Mouse (Mus musculus): Measurements from ENCODE around the gene Fgfr2.
A peak's percentile ranks its signal among the peaks of the same experiment; 100 is the strongest.

Fgfr2 gene

DNA sequence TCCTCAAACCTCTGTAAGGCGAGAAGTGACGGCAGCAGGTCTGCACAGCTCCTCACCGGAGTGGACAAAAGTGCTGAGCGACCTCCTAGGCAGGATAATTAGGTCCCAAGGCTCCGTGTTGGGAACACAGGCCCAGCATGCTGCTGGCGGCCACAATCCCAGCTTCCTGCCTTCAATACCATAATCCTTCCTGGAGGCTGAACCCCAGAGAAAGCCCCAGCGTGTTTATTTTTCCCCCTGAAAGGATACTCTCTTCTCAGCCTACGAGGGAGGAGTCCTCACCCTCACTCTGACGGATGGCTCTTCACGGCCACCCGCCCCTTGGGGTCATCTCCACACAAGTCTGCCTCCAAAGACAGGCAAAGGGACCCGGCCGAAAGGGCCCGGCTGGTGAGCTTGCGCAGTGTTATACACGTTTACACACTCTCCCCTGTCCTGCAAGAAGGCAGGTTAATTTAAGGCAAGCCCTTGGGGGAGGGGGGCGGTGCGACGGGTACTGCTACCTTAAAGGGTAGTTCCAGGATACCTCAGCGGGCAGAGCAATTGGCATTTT is 2859.3 kb downstream of the Fgfr2 start:
- DNase-seq (ENCODE audit: low read depth) = peak; percentile 30

DNA sequence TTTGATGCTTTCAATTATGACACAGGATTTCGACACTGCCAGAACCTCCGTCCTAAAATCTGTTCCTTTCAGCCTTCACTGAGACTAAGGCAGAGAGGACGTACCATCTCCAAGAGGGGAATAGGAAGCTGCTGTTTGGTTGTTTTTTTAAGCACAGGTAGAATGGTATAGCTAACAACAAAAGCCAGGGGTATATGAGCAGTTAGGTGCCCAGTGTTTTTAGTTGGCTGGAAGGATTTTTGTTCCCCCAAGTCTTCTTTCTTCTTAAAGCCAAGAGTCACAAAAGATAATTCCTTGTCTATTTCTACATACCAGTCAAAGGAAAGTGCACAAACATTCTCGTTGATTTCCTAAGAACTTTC is 2859.9 kb downstream of the Fgfr2 start:
- DNase-seq (ENCODE audit: low read depth) = no peak

DNA sequence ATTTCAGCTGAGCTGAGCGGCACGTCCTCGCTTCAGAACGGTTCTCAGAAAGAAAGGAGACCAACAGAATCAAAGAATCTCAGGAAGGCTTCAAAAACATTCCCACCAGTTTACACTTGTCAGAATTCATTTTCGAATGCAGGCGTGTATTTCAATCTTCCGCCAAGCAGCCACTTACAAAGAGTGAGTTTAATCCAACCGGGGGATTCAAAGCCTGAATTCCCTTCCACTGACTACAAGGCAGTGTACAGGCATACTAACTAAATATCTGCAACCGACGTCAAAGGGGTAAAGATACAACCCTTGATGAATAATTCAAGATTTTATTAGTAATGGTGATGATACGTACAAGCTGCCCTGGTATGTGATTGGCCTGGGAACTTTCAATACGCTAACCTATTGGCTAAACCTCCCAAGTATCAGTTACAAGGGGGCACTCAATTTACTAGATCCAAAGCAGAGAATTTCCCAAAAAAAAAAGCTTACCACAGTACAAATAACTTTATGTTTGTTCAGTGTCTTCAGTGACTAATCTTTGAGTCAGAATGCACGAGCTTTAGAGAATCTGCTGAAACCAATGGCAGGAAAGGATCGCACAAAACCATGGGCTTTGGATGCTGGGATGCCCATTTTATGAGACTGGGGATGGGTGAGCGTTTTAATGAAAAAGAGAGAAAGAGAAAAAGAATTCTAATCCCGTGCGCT is 2860.5 kb downstream of the Fgfr2 start:
- peak; percentile 74 for DNase-seq (ENCODE audit: low read depth)

DNA sequence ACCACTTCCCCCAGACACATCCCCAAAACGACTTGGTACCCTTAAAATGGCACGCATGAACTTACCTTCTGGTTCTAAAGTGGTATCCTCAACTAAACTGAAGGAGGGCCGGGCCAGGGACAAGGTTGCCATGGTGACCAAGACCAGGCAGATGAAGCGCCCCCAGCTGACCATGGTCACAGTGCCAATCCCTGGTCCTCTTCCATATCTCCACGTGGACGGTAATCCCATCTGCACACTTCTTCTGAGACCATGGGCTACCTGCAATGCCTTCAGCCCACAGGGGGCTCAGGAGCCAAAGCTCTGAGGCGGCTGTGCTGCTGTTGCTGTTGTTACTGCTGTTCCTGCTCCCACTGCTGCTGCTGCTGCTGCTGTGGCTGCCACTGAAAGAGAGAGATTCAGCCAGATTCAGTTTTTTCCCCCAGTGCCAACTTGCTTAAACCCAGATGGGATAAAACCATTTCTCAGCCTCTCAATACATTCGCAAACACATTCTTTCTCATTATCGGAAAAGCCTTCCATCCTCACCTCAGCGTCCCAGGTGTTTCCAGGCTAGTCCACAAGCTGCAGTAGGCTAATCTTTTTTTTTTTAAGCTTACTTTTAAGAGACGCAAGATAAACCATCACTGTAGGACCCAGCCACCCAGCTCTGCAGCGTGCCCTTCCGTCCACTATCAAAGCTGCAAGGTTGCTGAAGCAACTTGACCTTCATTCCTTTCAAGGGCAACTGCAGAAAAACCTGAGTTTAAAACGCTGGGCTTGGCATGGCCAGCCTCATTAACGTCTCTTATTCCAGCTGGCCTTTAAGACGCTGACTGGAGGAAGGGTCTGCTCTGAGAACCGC is 2861.2 kb downstream of the Fgfr2 start:
- no peak for DNase-seq (ENCODE audit: low read depth)

DNA sequence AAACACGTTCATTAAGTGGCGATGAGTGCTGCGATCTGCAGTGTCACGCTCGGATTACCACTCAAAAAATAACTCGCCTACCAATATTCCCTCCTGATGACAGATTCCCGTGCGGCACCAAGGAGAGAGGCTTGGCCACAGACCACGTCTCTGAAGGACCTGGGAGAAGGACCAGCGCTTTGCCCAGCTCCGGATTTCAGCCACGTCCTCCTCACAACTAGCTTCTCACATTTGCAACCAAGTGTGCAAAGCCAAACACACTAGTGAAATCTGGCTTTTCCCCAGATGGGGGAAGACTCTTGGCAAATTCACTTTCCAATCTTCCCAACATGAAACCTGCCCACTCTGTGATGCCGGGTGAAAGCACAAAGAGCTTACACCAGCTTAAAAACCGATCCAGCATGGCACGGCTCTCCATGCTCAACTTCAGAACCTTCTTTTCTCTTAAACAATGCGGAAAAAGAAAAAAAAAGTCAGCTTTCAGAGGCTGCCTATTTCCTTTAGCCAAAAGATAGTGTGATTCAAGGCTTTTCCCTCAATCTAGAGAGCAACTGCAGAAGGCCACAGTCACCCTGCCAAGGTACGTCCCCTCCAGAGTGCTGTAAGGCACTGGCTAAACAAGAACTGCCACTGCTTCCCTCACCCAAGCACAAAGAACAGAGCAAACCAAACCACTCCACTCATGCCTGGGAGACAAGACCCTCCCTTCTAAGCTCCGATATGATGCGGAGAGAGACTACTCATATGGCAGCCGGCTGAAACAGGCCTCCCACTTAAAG is 2862.1 kb downstream of the Fgfr2 start:
- no peak for DNase-seq (ENCODE audit: low read depth)

DNA sequence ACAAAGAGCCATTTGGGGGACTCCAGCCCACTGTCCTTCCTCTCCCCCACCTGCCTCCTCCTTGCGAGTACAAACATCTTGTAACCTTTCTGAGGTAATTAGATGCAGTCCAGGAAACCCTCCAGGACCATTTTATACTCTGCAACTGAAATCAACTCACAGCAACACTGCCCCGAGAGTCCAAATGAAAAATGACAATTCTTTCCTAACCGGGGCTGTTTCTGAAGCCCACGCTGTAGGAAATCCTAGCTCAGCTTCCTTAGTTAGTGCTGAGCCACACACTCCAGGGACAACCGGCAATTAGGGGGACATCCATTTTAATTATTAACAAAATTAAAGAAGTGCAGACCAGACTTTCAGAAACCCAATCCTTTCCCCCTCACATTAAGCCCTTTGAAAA is 2863.1 kb downstream of the Fgfr2 start:
- DNase-seq (ENCODE audit: low read depth) = peak; percentile 39

DNA sequence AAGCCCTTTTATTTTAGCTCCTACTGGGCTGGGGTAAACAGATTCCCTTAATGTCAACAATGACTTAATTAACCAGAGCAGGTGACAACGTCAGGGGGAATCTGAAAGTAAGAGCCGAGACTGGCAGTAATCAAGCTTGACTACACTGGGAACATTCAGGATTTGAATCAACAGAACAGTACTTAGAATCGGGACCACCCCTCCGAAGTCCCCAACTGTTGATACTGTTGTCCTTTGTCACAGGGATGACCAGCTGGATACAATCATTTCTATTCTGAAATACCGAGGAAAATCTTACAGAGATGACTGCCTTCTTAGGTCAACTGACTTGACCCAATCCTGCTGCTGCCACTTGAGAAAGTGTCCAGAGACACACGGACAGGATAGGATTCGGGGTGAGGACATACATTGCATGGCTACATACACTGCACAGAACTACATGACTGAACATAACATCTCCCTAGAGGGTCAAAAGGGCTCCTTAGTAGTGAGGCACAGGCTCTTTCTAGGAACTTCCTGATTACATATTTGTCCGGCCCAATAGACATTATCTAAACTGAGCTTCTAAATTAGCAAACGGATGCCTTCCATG is 2864.3 kb downstream of the Fgfr2 start:
- DNase-seq (ENCODE audit: low read depth) = no peak

DNA sequence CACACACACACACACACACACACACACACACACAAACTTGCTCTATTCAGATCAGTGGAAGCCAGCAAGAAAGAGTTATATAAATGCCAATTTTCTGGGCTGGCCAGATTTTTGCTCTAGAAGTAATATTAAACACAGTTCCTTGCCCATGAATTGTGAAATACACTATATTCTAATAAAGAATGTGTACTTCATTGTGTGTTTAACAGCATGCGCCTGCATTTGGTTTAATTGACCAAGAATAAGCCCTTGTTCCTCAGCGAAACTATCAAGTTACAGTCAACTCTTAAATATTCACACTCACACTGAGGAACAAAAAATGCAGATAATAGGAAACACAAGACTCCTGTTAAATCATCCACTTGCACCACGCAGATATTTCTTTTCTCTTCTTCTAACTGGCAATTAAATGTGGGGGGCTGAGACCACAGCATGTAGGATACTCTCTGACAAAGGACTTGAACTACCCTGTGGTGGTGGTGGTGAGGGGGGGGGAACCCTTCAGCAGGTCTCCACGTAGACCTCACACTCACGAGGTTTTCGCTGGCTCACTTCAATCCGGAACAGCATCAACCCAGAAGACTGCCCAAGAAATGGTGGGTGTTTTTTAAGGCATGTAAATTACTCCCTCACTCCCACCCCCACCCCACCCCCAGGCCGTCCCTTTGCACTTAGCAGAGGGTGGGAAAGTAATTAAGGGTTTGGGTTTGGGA is 2865.0 kb downstream of the Fgfr2 start:
- DNase-seq (ENCODE audit: low read depth) = peak; percentile 56

DNA sequence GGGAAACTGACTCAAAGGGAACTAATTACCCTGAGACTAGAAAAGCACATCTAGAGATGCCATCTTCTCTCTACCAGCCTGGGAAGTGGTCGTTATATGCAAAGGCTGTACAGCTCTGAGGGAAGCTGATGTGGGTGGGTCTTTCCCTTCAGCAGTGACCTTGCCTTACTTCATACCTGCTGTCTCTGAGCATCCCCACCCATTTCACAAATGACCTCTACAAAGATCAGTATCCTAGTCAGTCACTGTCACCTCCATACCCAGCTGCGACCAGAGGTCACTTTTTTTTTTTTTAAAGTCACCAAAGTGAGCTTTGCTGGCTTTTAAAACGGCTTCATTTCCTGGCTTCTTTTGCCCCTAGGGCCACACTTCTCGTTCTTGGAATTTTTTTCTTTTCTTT is 2869.9 kb downstream of the Fgfr2 start:
- no peak for DNase-seq (ENCODE audit: low read depth)

DNA sequence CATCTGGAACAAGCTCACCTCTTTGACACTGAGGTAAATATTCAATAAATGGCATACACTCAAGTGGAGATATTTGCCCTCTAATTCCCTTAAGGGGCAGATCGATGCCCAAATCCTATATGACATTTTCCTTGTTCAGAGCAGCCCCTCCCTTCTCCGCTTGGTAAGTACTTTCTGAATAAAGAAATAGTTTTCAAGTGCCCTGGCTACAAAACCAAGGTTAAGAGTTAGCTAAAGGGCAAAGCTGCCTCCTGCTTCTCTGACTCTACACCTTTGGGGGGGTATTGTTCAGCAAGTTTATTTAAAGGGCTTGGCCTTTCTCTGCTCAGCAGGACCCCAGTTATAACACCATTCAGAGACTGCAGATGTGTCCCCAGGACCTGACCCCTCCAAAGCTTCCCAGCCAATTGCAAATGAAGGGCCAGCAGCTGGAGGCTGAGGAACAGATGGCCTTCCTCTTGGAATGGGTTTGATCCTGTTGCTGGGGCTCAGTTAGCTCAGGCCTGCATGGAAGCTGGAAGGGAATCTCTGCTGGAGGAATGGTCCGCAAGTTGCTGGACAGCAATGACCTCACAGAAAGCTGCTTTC is 2871.1 kb downstream of the Fgfr2 start:
- DNase-seq (ENCODE audit: low read depth) = no peak

DNA sequence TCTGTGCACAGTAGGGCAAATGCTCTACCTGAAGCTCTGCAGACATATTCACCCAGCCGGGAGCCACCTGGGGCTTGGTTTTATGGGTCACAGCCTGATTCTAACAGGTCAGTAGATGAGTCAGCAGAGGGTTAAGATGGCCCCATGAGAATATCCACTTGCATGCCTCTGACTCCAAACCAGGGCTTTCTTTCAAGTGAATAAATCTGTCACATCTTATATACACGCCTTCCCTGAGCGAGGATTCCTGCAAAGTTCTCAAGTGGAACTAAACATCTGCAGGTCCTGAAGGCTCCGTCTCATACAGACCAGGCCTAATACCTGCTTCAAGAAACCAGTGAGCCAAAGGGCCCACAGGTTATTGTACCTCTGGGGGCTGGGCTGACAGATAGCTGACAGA is 2872.2 kb downstream of the Fgfr2 start:
- peak; percentile 19 for DNase-seq (ENCODE audit: low read depth)

DNA sequence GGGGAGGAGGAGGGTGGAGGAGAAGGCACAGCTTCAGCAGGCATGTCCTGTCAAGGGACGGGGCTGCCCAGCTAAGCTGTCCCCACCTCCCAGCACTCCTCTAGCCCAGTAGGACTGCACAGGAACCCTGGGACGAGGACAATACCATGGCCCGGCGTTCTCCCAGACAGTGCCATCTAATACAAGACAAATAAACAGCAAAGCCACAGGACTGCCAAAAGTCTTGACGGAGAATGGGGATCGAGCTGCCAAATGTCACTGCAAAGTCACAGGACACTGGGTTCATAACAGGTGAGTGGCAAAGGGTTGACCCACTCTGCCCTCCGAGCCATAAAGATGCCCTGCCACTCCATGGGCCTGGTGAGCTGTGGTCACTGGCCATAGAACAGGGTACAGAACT is 2874.7 kb downstream of the Fgfr2 start:
- no peak for DNase-seq (ENCODE audit: low read depth)

DNA sequence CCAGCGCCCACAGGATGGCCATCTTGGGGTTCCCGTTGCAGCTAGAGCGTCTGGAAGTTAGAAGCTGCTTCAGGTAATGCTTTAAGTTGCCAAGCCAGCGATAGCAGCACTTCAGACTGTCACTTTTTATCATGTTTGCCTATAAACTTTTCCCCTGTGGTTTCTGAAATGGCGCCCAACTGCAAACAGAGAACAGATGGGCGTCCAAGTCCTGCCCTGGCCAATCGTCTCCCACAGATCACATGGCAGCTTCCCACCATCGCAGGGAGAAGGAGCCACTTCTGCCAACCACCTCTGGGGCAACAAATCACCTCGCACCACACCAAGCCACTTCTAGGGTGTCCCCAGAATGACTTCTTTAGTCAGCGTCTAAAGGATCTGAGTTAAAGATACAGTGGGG is 2875.3 kb downstream of the Fgfr2 start:
- peak; percentile 69 for DNase-seq (ENCODE audit: low read depth)

DNA sequence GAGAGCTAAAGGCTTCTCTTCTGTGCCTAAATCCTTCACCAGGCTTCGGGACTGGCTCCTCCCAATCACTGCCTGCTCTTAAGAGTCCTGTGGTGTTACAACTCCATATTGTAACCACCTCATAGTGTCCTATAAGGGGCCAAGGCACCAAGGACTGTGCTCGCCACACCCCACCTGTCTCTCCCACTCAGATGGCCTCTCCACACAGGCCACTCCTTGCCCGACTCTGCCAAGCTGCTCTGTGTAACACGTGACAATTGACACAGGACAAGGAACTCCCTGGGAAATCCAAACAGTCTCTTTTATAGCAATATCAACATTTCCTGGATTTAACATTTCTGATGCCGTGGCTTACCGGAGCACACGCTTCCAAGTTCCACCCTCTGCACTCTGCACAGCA is 2876.7 kb downstream of the Fgfr2 start:
- DNase-seq (ENCODE audit: low read depth) = no peak

DNA sequence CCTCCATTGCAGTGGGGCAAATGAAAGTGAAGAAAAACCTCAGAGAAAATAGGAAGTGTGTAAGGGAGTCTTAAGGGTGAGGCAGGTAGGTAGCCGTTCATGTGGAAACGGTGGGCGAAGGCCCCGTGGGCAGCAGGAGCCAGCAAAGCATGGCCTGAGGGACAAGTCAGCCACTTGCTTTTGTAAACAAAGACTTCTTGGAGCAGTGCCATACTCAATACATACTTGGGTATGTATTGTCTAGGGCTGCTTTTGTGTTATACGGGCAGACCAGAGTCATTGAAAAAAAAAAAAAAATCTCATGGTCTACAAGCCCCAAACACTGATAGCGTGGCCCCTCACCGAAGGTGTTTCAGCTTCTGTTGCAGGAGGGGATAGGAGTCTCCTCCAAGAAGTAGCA is 2878.6 kb downstream of the Fgfr2 start:
- DNase-seq (ENCODE audit: low read depth) = no peak

DNA sequence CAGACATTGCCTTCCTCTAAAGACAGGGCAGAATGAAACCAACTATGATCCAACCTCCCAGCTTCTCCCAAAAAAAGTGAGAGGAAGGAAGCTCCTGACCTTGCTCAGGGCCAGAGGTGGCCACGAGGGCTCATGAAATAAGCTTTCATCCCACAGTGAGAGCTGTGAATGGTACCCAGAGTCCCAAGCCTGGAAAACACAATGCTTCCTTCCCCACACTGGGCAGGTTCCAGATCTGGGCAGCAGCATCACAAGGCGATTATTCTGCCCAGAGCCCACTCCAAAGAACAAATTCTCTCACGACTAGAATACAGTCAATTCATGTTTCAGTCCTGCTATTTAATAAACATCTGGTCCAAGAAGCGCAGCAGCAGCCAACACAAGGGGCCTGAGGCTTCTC is 2879.3 kb downstream of the Fgfr2 start:
- no peak for DNase-seq (ENCODE audit: low read depth)

DNA sequence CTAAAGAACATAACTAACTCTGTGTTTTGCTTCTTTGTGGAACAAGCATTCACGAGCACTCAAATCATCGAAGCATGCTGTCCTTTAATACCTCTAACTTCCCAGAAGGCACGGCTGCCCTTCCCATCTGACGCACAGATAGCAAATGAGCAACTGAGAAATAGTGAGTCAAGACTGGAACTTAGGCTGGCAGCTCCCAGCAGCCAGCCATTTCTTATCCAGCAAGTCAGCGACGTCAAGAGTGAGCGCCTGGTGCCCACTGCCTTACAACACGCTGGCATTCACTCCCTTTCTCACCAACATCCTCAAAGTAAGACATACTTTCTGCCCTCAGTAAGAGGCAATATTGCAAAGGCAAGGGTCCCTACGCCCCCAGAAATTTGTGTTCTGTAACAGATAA is 2883.0 kb downstream of the Fgfr2 start:
- no peak for DNase-seq (ENCODE audit: low read depth)

DNA sequence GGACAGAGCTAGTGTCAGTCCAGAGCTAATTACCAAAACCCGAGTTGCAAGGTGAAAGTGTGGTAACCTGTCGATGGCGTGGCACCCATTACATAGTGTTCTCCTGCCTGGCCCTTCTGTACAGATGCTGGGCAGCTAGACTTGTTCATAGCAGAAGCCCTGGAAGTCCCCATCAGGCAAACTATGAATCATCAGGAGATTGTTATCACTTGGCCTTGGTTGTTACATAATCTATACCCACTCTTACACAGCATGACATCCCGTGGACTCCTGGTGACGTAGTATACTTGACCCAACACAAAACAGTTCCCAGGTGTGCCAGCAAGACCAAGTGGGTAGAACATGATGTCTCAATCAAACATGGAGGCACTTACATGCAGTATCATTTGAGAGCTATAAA is 2885.9 kb downstream of the Fgfr2 start:
- DNase-seq (ENCODE audit: low read depth) = peak; percentile 18

DNA sequence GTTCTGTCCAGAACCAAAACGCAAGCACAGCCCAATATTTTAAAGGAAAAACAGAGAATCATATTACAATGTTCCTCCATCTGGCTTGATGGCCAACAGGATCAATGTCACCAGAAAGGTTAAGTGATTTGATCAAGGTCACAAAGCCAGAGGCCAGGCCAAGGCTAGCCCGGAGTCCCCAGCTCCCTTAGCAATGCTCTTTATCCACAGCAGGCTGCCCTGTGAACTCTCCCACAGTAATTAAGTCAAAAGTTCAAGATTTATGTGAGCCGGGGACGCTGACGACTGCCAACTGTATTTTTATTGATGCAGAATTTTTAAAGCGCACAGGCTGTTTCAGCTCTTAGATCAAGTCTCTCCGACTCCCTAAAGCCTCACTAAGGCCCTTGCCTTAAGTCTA is 2889.4 kb downstream of the Fgfr2 start:
- no peak for DNase-seq (ENCODE audit: low read depth)

DNA sequence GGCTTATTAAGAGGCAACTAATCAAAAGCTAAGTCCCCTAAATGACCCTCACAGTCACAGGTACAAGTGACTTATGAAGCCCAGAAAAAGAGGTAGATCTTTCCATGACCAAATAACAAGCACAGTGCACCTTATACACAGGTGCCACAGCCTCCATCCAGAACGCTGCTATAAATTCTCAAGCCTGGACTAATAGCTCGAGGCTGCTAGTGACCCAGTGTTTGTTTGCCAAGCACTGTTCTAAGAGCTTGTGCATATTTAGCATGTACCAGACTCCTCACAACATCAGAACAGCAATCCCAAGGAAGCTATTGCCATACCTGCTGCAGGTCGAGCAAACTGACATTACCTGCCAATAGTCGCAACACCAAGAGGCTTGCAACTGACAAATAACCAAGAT is 2893.1 kb downstream of the Fgfr2 start:
- no peak for DNase-seq (ENCODE audit: low read depth)

DNA sequence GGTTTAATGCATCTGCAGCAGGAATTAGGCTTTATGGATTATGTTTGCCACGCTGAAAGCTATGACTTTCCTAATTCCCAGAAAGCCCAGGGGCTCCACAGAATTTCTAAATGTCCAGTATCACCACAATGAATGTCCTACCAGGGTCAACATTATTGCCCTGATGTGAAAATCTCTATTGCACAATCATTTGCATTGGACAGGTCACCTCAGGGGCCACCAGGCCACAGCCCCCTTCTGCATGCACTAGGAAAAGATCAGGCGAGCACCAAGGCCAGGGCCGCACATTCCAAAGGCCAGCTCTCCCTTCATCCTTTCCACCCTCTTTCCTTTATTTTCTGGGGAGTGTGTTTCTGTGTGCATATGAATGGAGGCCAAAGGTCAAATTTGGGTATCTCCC is 2897.9 kb downstream of the Fgfr2 start:
- DNase-seq (ENCODE audit: low read depth) = no peak

Data from NIH3T3 (cell line).